Mouse (Mus musculus) heart, embryonic 16.5 days (tissue): Measurements from ENCODE around the gene Theg. TPM values are rescaled to one million over a fixed set of nuclear protein-coding genes. Genes with fewer than 3 reads are reported as not detected.
A peak's percentile ranks its signal among the peaks of the same experiment; 100 is the strongest.

Source experiments
- ATAC-seq: fragments of 200-750 bp; cut with Nextera tagmentation; replicated peaks from 2 replicates; pipeline ENCODE4 v1.8.0; 2017; ENCODE audit warnings: moderate number of reproducible peaks; ENCODE audit not compliant: insufficient read depth, low FRiP score; ENCODE audit errors: extremely low read depth
- H3K27ac ChIP-seq: fragments of 300-500 bp; sonication (generic); 2 replicates; pipeline ENCODE4 v1.5.1; 2014; ENCODE audit warnings: mild to moderate bottlenecking, low read length, control low read depth, moderate library complexity
- H3K27me3 ChIP-seq: fragments of 300-500 bp; sonication (generic); 2 replicates; pipeline ENCODE4 v1.6.1; 2014; ENCODE audit warnings: low read length, mixed read lengths; ENCODE audit not compliant: control insufficient read depth, insufficient read depth
- H3K36me3 ChIP-seq: fragments of 300-500 bp; sonication (generic); 2 replicates; pipeline ENCODE4 v1.6.1; 2014; ENCODE audit not compliant: control insufficient read depth, insufficient read depth
- H3K4me1 ChIP-seq: fragments of 300-500 bp; sonication (generic); 2 replicates; pipeline ENCODE4 v1.6.1; 2014; ENCODE audit warnings: low read length, mixed read lengths; ENCODE audit not compliant: control insufficient read depth, insufficient read depth
- H3K4me2 ChIP-seq: fragments of 300-500 bp; sonication (generic); 2 replicates; pipeline ENCODE4 v1.6.1; 2014; ENCODE audit warnings: low read depth, mild to moderate bottlenecking, control low read depth, low read length
- H3K4me3 ChIP-seq: fragments of 300-500 bp; sonication (generic); 2 replicates; pipeline ENCODE4 v1.5.1; 2014; ENCODE audit warnings: mild to moderate bottlenecking, control low read depth, low read length
- H3K9ac ChIP-seq: fragments of 300-500 bp; sonication (generic); 2 replicates; pipeline ENCODE4 v1.6.1; 2014; ENCODE audit warnings: low read length, control low read depth
- H3K9me3 ChIP-seq: fragments of 300-500 bp; sonication (generic); replicated peaks from 2 replicates; pipeline ENCODE4 v1.6.1; 2016; ENCODE audit warnings: low read length; ENCODE audit not compliant: control insufficient read depth
- WGBS: fragments of 180-500 bp; shearing (Covaris S2); extraction: QIAGEN DNeasy Blood & Tissue Kit; methylation state at CpG from one replicate; pipeline ENCODE4 v1.1.7; 2014; 5-methylcytosine and 5-hydroxymethylcytosine counted together
- polyA plus RNA-seq: library from polyadenylated mRNA; unstranded; fragments of >200 nt; fragmentation: Nextera tagmentation; extraction: Ambion mirVana; gene quantifications from 2 replicates; pipeline ENCODE4 v1.2.1, GENCODE M21; 2015

Gene Theg
- polyA plus RNA-seq, 1 experiment from 2014 or later, result not detected

DNA sequence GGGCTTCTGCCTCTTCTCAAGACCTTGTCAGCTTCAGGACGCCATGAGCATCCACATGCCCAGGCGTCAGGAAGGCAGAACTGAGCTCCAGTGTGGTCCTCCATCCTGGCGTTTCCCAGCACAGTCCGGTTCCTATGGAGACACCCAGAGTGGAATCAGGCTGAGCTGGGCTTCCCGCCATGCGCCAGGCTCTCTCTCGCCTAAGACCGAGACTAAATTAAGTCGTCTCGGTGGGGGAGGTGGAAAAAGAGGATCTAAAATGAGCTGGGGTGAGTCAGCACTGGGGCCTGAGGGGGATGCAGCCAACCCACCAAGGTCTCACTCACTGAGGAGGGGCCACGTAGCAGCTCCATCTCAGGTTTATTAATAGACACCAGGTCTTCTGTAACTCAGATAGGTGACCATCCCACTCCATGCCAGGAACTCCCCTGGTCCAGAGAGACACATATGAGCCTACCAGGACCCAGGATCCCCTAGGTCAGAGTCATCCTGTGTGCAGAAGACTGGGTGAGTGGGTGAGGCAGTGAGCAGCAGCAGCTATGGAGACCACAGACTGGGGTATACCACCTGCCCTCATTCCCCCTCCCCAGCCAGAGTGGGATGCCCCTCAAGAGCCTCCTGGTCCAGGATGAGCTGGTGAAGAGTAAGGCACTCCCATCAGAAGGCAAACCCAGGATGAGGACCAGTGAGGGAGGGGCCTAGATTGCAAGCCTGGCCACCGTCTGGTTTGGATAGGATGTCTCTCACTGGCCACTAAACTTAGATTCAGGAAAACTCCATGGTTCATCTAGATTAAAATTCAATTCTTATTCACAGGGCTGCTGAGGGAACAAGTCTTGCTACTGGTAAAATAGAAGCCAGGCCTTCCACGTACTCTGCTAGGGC lies 10.2 kb upstream of the Theg start:
- no peak for ATAC-seq
- Histone ChIP-seq H3K4me2 (no peak overlapping the region), H3K27ac (no peak overlapping the region), H3K27me3 (peaks cover 19% of the 10 kb centered on the region), H3K4me3 (no peak overlapping the region), H3K4me1 (no peaks in the 10 kb centered on the region), H3K9me3 (no peaks in the 10 kb centered on the region), H3K9ac (no peak overlapping the region), H3K36me3 (no peaks in the 10 kb centered on the region)
- WGBS, result 25% methylated on average over 13 of the region's 13 CpGs

DNA sequence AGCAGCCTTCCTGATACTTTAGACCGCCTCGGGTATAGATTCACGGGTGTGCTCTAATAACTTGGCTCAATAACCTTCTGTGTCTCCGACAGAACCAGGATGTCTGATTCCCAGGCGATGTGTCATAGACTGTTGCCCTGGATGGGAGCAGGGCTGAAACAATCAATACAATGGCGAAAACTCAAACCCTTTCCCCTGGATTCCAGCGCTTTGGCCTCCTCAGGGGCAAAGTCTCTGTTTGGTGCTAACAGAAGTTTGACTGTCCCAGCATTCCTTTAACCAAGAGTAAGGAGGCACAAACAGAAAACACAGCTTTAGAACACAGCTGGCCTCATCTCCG lies 8.4 kb upstream of the Theg start:
- no peaks in the 10 kb centered on the region for H3K36me3 ChIP-seq
- H3K4me2 ChIP-seq, result no peak overlapping the region
- no peak overlapping the region for H3K9ac ChIP-seq
- ATAC-seq, result no peak
- H3K27ac ChIP-seq, result no peak overlapping the region
- H3K4me1 ChIP-seq, result no peaks in the 10 kb centered on the region
- H3K27me3 ChIP-seq, result peaks cover 19% of the 10 kb centered on the region
- H3K4me3 ChIP-seq, result no peak overlapping the region
- WGBS, result 61% methylated on average over 8 of the region's 8 CpGs
- H3K9me3 ChIP-seq, result no peaks in the 10 kb centered on the region

DNA sequence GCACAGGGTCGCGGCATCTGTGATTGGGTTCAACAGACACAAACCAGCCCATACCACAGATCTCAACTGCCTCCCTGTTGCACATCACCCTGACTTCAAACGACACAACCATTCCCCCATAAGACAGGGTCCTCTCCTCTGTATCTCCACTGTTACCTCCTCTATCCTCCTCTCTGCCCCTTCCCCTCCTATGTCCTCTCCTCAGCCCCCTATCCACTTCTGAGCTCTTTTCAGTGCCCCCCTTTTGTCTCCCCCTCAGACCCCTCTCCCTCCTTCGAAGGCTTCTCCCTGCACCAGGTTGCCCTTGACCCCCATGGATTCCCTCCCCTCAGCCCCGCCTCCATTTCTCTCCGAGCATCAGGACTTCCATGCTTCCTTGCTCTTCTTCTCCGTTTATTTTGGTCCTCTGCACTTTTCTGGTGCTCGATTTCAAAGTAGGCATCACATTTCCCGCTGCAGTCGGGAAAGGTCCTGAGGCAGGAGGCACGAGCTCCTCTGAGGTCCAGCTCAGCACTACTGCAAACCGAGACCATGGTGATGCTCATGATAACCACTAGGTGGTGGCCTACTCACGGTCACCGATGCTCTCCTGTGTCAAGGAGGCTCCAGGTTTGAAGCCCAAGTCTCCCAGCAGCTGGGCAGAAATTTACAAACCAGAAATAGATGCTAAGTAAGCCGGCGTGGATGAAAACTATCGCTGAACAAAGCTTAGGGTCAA lies 7.9 kb upstream of the Theg start:
- Histone ChIP-seq H3K27ac (no peak overlapping the region), H3K36me3 (no peaks in the 10 kb centered on the region), H3K9ac (no peak overlapping the region), H3K4me3 (no peak overlapping the region), H3K27me3 (peaks cover 19% of the 10 kb centered on the region), H3K4me1 (no peaks in the 10 kb centered on the region), H3K9me3 (no peaks in the 10 kb centered on the region), H3K4me2 (no peak overlapping the region)
- ATAC-seq, result peak; percentile 76; the same call in 1 of the 2 replicates
- 14% methylated on average over 17 of the region's 17 CpGs for WGBS

DNA sequence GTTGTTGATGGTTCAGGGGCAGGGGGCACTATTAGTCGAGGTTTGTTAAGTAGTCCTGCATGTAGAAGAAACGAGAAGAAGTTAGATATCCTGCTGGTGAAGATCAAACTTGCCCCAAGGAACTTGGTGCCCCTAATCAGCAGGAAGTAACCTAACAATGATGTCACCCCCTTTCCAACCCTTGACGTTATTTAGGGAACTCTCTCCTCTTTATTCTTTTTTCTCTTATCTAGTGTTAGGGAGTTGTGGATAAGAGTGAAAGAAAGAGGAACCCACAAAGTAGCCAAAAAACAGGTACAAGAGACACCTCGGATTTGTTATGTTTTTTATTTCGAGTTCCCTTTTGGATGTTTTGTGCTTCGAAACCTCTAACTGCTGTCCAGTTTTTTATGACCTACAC lies 7.0 kb upstream of the Theg start:
- Histone ChIP-seq H3K27ac (no peak overlapping the region), H3K4me3 (no peak overlapping the region), H3K9me3 (no peaks in the 10 kb centered on the region), H3K36me3 (no peaks in the 10 kb centered on the region), H3K9ac (no peak overlapping the region), H3K4me2 (no peak overlapping the region), H3K4me1 (no peaks in the 10 kb centered on the region), H3K27me3 (peaks cover 19% of the 10 kb centered on the region)
- 42% methylated on average over 6 of the region's 6 CpGs for WGBS
- no peak for ATAC-seq

DNA sequence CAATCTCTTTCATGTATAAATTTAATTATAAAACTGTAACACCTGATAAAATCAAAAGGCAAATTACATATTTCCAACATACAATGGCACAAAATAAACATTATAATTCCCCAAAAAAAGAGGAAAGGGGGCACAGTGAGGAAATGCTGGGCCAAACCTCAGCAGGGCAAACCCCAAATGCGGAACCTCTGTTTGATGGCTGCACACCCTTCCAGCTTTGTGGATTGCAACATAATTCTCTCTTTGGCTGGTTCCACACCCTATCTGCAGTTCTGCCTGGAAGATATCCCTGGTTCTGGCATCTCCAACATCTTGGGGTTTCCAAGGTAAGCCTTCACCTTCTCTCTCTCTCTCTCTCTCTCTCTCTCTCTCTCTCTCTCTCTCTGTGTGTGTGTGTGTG lies 3.6 kb upstream of the Theg start:
- H3K27me3 ChIP-seq, result peaks cover 9% of the 10 kb centered on the region
- H3K4me2 ChIP-seq, result no peak overlapping the region
- no peak overlapping the region for H3K27ac ChIP-seq
- 90% methylated on average over 1 of the region's 1 CpGs for WGBS
- no peaks in the 10 kb centered on the region for H3K4me1 ChIP-seq
- H3K36me3 ChIP-seq, result no peaks in the 10 kb centered on the region
- ATAC-seq, result no peak
- no peaks in the 10 kb centered on the region for H3K9me3 ChIP-seq
- H3K4me3 ChIP-seq, result no peak overlapping the region
- H3K9ac ChIP-seq, result no peak overlapping the region

DNA sequence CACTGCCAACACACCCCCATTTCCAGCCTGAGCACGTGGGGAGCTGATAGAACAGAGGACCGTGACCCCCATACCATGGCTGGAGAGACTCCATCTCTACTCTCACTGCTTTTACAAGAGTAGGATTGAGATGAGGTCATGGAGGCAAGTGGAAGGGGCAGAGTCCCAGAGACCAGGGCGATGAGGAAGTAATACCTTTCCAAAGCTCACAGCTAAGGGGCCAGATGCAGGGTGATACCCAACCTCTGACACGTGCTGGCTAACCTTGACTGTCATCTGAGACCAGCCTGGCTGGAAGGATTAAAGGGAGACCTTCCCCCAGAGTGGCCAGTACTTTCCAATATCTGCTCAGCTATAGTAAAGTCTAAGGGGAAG lies 608 bp upstream of the Theg start:
- H3K27me3 ChIP-seq, result no peaks in the 10 kb centered on the region
- no peak overlapping the region for H3K27ac ChIP-seq
- no peaks in the 10 kb centered on the region for H3K4me1 ChIP-seq
- no peak overlapping the region for H3K4me3 ChIP-seq
- no peak overlapping the region for H3K4me2 ChIP-seq
- H3K9me3 ChIP-seq, result no peaks in the 10 kb centered on the region
- no peaks in the 10 kb centered on the region for H3K36me3 ChIP-seq
- 52% methylated on average over 4 of the region's 4 CpGs for WGBS
- no peak overlapping the region for H3K9ac ChIP-seq
- no peak for ATAC-seq

DNA sequence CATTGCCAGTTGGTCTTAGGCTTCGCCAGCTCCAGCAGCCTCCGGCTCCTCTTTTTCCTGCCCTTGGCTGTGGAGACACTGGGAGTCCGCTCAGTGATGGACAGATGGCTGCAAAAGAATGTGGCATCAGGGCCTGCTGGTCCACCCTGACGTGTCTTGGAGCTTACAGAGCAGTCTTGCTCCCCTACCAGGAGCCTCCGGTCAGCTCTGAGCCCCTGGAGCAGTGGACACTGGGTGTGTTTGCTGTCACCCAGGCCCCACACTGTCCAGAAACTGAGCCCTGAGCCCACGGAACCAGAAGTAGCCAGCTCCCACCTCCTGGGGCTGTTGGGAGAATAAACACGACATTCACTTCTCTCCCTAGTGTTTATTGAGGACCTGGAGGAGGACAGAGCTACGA lies 888 bp downstream of the Theg start:
- no peaks in the 10 kb centered on the region for H3K27me3 ChIP-seq
- no peak overlapping the region for H3K4me2 ChIP-seq
- ATAC-seq, result no peak
- H3K27ac ChIP-seq, result no peak overlapping the region
- no peak overlapping the region for H3K9ac ChIP-seq
- 56% methylated on average over 8 of the region's 8 CpGs for WGBS
- no peaks in the 10 kb centered on the region for H3K4me1 ChIP-seq
- no peaks in the 10 kb centered on the region for H3K9me3 ChIP-seq
- H3K36me3 ChIP-seq, result no peaks in the 10 kb centered on the region
- H3K4me3 ChIP-seq, result no peak overlapping the region

DNA sequence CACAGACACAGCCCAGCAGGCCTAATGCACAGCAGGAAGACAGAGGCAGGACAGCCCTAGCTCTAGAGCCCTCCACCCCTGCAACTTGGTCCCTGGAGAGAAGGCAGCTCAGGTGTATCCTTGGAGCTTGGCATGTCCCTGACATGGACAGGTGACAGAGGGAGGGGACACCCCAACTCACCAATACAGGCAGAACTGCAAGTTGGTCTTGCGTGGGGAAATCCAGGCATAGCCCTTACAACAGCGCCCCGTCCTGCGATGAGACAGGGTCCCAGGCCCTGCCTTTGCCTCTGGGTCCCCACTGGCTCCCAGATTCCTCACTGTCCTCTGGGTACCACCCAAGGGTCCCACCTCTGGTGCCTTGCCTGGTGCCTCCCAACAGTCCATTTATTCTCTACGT lies 1.4 kb downstream of the Theg start:
- ATAC-seq, result no peak
- WGBS, result 91% methylated on average over 5 of the region's 5 CpGs
- Histone ChIP-seq H3K27me3 (no peaks in the 10 kb centered on the region), H3K36me3 (no peaks in the 10 kb centered on the region), H3K4me2 (no peak overlapping the region), H3K4me3 (no peak overlapping the region), H3K9me3 (peaks cover 2% of the 10 kb centered on the region; the same call in 1 of the 2 replicates), H3K9ac (no peak overlapping the region), H3K27ac (no peak overlapping the region), H3K4me1 (no peaks in the 10 kb centered on the region)

DNA sequence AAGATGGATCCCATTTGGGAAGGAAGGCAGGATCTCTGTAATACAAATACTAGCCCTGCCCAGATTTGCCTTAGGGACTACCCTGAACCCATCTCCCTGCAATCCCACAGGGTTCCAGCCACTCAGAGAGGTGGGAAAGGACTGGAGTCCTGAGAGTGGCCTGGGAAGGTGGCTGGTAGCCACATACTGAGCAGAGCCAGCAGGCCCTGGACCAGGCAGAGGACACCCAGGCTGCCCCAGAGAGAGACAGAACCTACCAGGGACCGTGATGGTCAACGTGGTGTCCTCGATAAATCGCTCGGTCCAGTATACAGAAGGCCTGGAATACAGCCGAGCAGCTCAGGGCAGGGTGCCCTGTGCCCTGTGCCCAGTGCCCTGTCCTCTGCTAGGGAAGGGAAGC lies 2.0 kb downstream of the Theg start:
- no peak overlapping the region for H3K27ac ChIP-seq
- H3K4me1 ChIP-seq, result no peaks in the 10 kb centered on the region
- H3K4me2 ChIP-seq, result no peak overlapping the region
- ATAC-seq, result no peak
- WGBS, result 90% methylated on average over 6 of the region's 6 CpGs
- H3K27me3 ChIP-seq, result no peaks in the 10 kb centered on the region
- H3K4me3 ChIP-seq, result no peak overlapping the region
- H3K36me3 ChIP-seq, result no peaks in the 10 kb centered on the region
- peaks cover 2% of the 10 kb centered on the region; the same call in 1 of the 2 replicates for H3K9me3 ChIP-seq
- no peak overlapping the region for H3K9ac ChIP-seq
